8 mouse cellular contexts compared by ENCODE assay signal in genomic region chr1:57969327-57970271, GRCm38 (mm10). TPM values are rescaled to one million over a fixed set of nuclear protein-coding genes. Genes with fewer than 3 reads are reported as not detected.
DNase-seq lines count a peak whose midpoint lies in the region; ATAC-seq lines count a peak whose summit lies in the region.

No protein-coding gene starts in this region.

- intact Hi-C loops in gastrocnemius, postnatal 14 days (cut with DNase I; ENCODE audit: low total_unique reads) = no loop called here
- intact Hi-C loops in left cerebral cortex, postnatal 10 days (cut with DNase I) = no loop called here

- peak; percentile 94 for ATAC-seq in inflammation-experienced regulatory T-cells, adult 6 months
- ATAC-seq in megakaryocyte-erythroid progenitor cell, adult 5-6 weeks (replicated peaks; ENCODE audit: low FRiP score, low TSS enrichment, poor library complexity, severe bottlenecking) = peak; percentile 95

- DNase-seq in adipocyte (ENCODE audit: low spot score) = peak; percentile 94
- DNase-seq in embryo, embryonic 10 days (ENCODE audit: low spot score) = peak; percentile 95
- peak; percentile 96 for DNase-seq in gastrocnemius, postnatal 14 days
- DNase-seq in left cerebral cortex, postnatal 10 days (ENCODE audit: extremely low spot score in 1 of 2, low spot score in 2 of 2) = peak; percentile 94 to 97
- peak; percentile 94 for DNase-seq in right cerebral cortex, postnatal 25 days
- peak; percentile 94 to 98 for DNase-seq in urinary bladder, postnatal 4 days (ENCODE audit: low spot score in 2 of 2)

RNA-seq across cellular contexts. Expression of gene Sgo2a, which starts 26.2 kb away (rescaled TPM):
- total RNA-seq in gastrocnemius, postnatal 14 days (2021) = 1 to 10 TPM; 1.3 to 1.7 TPM
- 1 to 10 TPM in 2 of 3 experiments, under 1 TPM in 1; 0.62 to 9.3 (median 1.6) TPM for polyA plus RNA-seq in inflammation-experienced regulatory T-cells, adult 6 months (2017; shearing (Covaris generic))
- total RNA-seq in left cerebral cortex, postnatal 10 days (2021) = 1 to 10 TPM; 1.3 TPM
- 17.5 and 17.8 TPM in 2 replicates for total RNA-seq in megakaryocyte-erythroid progenitor cell, adult 5-6 weeks (2014; fragmentation: Nextera tagmentation)
- 15.1 and 15.5 TPM in 2 replicates for total RNA-seq in megakaryocyte-erythroid progenitor cell, adult 5-6 weeks (2017)

RNA-seq across cellular contexts. Expression of gene Kctd18, which starts 49.2 kb away (rescaled TPM):
- total RNA-seq in gastrocnemius, postnatal 14 days (2021) = 1 to 10 TPM; 3.8 to 4.5 TPM
- polyA plus RNA-seq in inflammation-experienced regulatory T-cells, adult 6 months (2017; shearing (Covaris generic)) = 10 to 100 TPM; 22.6 to 27.9 (median 25.0) TPM
- total RNA-seq in left cerebral cortex, postnatal 10 days (2021) = 10 to 100 TPM; 19.6 to 19.8 TPM
- total RNA-seq in megakaryocyte-erythroid progenitor cell, adult 5-6 weeks (2014; fragmentation: Nextera tagmentation) = 14.1 and 19.1 TPM in 2 replicates
- 17.8 and 22.7 TPM in 2 replicates for total RNA-seq in megakaryocyte-erythroid progenitor cell, adult 5-6 weeks (2017)

Comparison
In these comparisons a context has a peak if more than half of its experiments do, and no peak if none do; other contexts are left out.
1. Peak in every context shown above with its lines: DNase-seq and ATAC-seq.
2. RNA of gene Sgo2a, which starts 26.2 kb away (total RNA-seq): 15.1 to 17.8 TPM in megakaryocyte-erythroid progenitor cell, adult 5-6 weeks; 1.3 to 1.7 TPM in gastrocnemius, postnatal 14 days and 1.3 TPM in left cerebral cortex, postnatal 10 days; every median in the first group is over 4 times any median in the second.